Mouse (Mus musculus): Measurements from ENCODE around the gene Frs3. TPM values are rescaled to one million over a fixed set of nuclear protein-coding genes. Genes with fewer than 3 reads are reported as not detected.
"Not testable (repeated sequence)": the region's sequence is repeated elsewhere in the genome, so short reads cannot be mapped to it uniquely, and the experiment has no call there.

Gene Frs3
- 10 to 100 TPM; 26.0 to 29.8 TPM for total RNA-seq (2021)
- long read RNA-seq, transcript Frs3-201 (7 exons, 2,144 nt) = major isoform, 20 of 30 reads
- long read RNA-seq, partial matches to known transcripts = 1 of 30 reads
- long read RNA-seq, other reads (novel, unspliced or antisense) = 9 of 30 reads

DNA sequence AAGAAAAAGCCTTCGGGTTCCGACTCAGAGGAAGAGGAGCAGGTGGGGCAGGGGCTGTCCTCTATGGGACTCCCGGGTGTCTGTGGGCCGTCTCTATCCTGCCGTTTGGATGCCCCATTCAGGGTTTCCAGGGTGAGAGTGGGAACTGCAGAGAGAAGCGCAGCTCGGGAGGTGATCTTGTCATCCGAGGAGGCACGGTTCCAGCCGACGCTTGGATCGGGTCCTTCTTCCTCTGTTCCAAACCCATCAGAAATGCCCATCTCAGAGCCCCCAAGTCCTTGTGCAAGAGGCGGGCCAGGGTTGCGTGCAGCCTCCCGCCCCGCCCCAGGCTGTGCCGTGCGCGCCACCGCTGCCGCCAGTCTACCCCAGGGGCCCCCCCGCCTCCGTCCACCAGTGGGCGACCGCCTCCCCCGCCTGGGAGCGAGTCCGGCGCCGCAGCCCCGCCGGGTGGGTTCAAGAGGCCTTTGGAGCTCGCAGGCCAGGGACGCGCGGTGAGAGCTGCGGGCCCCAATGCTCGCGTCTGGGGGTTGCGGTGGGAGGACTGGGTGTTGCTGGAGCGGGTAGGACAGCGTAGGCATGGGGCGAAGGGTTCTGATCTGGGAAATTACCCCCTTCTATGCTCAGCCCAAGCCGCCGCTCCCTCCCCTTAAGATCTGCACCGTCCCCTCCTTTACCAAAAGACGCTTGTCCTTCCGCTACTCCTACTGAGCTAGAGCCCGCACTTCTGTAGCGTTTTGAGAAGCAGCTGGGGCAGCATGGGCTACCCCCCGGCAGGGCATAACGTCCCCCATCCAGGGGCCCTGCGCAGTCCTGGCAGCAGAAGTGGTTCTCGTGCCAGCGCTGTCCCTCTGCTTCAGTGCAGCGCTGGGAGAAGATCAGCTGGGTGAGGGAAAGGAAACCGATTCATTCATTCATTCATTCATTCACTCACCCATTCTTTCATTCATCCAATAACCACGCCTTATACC is at the start of gene Frs3:
Frs3 (plus strand) TSS at position 423 of the 968 bp plus-strand sequence.
- peak; percentile 75 to 82 for DNase-seq (ENCODE audit: low spot score in 2 of 2)

DNA sequence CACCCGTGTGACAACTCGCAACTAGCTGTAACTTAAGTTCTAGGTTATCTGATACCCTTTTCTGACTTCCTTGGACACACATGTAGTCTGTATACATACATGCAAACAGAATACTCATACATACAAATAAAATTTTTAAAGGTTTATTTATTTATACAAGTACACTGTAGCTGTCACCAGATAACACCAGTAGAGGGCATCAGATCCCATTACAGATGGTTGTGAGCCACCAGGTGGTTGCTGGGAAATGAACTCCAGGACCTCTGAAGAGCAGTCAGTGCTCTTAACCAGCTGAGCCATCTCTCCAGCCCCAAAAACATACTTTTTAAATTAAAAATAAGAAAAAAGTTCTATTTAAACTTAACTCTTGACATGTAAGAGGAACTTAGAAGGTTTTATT is 45.8 kb upstream of the Frs3 start:
- no peak for DNase-seq (ENCODE audit: low spot score in 2 of 2)

DNA sequence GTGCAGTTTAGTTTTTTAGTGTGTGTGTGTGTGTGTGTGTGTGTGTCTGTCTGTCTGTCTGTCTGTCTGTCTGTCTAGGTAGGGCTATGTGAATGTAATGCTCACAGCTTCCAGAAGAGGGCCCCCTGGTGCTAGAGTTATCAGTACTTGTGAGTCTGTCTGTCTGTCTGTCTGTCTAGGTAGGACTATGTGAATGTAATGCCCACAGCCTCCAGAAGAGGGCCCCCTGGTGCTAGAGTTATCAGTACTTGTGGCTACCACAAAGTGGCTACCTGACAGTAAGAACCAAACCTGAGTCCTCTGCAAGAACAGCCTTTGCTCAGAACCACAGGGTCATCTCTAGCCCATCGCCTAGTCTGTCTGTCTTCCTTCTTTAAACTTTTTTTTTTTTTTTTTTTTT is 42.1 kb upstream of the Frs3 start:
- peak in 1 of 2 experiments; percentile 61 for DNase-seq (ENCODE audit: low spot score in 2 of 2)

DNA sequence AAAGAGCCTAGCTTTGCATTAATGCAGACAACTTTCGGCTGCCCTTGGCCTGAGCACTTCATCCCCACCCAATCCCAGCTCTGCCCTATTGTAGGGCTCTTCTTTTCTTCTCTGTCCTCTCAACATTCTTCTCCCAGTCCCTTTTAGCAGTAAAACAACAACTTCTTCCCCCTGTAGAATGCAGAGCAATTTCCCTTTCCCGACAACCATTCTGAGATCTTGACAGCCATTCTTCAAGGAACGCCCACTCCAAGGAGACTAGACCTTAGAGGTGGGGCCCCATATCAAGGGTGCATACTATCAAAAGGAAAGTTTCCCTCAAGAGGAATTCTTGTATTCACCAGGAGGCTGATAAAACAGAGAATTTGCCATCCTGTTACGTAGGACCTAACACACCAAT is 39.9 kb upstream of the Frs3 start:
- DNase-seq (ENCODE audit: low spot score in 2 of 2) = no peak

DNA sequence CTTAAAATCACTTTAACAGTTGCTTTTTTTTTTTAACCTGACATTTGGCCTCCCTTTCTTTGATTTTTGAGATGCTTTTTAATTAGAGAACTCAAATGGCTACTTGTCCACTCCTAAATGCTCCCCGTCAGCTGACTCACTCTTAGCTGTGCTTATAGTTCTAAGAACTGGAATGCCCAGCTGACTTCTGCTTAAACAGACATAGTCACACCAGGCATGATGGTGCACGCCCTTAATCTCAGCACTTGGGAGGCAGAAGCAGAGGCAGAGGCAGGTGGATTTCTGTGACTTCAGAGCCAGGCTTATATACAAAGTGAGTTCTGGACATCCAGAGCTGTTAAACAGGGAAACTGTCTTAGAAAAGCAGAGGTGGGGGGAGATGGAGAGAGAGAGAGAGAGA is 36.9 kb upstream of the Frs3 start:
- no peak for DNase-seq (ENCODE audit: low spot score in 2 of 2)

DNA sequence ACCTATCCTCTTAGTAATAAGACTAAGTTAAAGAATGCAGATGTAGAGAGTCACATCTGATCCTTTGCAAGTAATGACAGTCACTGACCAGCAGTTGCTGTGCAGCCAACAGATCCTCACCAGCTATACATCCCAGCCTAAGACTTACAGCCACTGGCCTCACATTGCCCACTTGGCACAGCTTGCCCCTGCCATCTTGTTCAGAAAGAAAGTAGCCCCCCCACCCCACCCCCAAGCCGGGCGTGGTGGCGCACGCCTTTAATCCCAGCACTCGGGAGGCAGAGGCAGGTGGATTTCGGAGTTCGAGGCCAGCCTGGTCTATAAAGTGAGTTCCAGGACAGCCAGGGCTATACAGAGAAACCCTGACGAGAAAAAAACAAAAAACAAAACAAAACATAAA is 34.5 kb upstream of the Frs3 start:
- not testable (repeated sequence) for DNase-seq (ENCODE audit: low spot score in 2 of 2)

DNA sequence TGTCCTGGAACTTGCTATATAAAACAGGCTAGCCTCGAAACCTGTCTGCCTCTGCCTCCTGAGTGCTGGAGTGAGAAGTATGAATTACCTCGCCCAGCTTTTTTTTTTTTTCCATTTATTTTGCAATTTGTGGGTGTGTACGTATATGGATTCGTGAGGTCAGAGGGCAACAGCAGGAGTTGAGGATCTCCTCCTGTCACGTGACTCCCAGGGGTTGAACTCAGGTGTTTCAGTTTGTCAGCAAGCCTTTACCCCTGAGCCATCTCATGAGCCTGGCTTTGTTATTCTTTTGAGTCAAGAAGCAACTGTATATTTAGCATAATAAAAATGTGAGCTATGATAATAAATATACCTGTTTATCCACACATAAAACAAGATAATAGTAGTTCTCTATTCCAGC is 33.1 kb upstream of the Frs3 start:
- DNase-seq (ENCODE audit: low spot score in 2 of 2) = no peak

DNA sequence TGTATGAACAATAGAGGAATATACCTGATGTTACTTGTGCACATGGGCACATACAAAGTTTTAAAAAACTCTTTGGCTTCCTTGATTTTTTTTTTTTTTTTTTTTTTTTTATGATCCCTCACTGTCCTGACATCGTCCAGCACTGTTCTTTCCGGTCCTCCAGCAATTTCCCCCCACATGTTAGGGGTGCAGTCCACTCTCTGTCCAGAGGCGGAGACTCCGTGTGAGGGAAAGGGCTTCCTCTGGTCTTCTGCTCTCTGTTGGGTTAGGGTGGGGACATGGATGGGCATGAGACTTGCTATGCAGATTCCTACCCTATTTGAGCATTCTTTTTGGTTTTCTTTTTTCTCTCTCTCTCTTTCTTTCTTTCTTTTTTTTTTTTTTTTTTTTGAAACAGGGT is 30.9 kb upstream of the Frs3 start:
- no peak for DNase-seq (ENCODE audit: low spot score in 2 of 2)

DNA sequence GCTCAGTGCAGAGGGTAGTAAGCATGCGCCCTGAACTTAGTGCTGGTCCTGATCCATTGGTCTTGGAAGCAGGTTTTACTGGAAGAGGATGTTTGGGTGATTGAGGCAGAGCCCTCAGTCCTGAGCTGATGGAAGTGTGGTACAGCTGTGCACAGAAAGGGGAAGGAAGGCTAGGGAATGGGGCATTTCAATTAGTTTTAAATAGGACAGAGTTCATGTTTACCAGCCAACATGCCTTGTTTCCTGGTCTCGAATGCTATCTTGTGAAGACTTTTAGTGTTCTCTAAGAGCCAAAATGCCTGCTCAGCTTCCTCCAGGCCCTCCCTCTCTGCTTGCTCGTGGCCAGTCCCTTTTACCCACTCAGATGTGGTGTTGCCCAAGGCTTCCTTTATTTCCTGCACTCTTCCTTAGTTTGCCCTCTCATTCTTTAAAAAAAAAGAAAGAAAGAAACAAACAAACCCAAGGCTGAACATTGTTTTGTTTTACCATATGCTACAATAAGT is 30.0 kb upstream of the Frs3 start:
- DNase-seq (ENCODE audit: low spot score in 2 of 2) = no peak

DNA sequence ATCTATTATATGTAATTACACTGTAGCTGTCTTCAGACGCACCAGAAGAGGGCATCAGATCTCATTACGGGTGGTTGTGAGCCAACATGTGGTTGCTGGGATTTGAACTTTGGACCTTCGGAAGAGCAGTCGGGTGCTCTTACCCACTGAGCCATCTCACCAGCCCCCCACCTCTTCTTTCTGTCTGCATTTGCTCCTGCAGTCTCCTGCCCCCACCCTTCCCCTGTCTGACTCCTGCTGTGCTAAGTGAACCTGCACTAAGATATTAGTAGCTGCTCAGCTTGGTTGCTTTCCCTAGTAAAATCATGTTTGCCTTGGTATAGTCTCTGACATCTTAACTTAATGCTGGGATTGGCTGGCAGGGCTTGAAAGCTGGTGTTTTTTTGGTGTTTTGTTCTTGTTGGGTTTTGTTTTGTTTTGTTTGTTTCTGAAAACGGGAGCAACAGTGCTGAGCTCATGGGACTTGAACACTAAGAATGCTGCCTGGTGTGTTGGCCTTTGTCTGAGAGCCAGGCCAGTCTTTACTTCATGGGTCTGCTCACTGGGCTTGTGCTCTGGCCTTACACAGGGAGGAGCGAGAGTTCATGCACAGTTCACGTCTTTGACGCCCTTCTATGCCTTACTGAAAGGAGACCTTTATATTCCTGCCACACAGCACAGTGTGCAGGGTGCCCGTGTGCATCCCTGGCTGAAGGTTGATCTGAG is 25.7 kb upstream of the Frs3 start:
- DNase-seq (ENCODE audit: low spot score in 2 of 2) = no peak

DNA sequence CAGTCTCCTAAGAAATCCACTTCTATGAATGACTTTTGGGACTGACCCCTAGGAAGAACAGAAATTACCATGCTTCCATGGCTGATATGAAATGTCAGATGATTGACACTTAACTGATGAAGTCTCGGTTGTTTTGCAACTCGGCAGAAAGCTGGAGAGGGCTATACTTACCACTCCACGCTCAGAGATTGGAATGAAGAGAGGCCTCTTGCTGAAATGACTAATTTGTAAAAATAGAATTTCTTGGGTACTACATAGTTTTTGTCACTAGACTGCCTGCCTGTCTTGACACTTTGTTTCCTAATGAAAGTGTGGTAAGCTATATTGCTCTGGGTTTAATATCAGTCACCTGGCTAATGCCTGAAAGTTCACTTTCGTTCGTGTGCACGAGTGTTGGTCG is 24.4 kb upstream of the Frs3 start:
- no peak for DNase-seq (ENCODE audit: low spot score in 2 of 2)

DNA sequence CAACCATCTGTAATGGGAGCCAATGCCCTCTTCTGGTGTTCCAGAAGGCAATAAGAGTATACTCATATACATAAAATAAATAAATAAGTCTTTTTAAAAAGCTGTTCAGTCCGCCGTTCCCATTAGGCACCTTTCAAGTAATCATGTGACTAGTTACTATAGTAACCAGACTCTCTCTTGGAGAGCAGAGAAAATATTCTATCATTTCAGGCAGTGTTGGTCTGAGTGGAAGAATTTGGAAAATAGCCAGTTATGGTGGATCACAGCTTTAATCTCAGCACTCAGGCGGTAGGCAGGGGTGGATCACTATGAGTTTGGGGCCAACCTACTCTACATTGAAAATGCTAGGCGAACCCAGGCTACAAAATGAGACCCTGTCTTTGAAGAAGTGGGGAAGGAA is 19.7 kb upstream of the Frs3 start:
- no peak for DNase-seq (ENCODE audit: low spot score in 2 of 2)

DNA sequence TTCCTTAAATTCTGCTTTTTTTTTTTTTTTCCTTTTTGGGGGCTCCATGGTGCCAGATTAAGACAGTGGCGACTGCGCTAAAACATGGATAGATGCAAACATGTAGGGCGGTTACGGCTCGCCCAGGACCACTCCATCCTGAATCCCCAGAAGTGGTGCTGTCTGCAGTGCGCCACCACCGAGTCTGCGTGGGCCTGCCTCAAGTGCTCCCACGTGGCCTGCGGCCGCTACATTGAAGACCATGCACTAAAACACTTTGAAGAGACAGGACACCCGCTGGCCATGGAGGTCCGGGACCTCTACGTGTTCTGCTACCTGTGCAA is 16.9 kb upstream of the Frs3 start:
- DNase-seq (ENCODE audit: low spot score in 2 of 2) = no peak

DNA sequence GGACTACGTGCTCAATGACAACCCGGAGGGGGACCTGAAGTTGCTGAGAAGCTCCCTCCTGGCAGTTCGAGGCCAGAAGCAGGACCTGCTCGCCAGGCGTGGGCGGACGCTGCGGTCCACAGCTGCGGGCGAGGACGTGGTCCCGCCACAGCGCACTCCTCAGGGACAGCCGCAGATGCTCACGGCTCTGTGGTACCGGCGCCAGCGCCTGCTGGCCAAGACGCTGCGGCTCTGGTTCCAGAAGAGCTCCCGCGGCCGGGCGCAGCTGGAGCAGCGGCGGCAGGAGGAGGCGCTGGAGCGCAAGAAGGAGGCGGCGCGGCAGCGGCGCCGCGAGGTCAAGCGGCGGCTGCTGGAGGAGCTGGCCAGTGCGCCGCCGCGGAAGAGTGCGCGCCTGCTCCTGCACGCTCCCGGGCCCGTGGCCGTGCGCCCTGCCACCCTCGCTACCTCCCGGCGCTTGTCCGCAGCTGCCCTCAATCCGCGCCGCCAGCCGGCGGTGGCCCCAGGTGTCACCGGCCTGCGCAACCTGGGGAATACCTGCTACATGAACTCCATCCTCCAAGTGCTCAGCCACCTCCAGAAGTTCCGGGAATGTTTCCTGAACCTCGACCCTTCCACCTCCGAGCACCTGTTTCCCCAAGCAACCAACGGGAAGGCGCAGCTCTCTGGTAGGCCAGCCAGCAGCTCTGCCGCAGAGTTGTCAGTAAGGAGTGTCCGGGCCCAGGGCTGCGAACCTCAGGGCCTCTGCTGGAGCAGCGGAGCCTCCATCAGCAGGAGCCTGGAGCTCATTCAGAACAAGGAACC is 16.3 kb upstream of the Frs3 start:
- DNase-seq (ENCODE audit: low spot score in 2 of 2) = peak in 1 of 2 experiments; percentile 39

DNA sequence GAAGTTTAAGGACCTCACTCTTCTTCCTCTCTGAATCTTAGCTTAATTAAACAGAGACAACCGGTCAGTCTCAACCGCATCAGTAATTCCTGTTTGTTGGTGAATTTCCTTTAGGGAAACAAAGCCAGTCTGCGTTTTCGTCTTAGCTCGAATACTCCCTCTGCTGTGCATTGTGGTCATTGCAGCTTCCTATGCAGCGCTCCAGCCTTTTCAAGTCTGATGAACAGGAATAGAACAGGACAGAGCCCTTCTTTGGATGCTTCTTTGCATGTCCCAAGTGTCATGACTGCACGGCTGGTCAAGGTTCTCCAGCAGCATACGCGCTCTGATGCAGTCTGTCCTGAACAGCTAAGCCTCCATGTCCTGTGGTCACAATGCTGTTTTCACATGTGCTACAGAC is 12.2 kb upstream of the Frs3 start:
- DNase-seq (ENCODE audit: low spot score in 2 of 2) = peak; percentile 66 to 88

DNA sequence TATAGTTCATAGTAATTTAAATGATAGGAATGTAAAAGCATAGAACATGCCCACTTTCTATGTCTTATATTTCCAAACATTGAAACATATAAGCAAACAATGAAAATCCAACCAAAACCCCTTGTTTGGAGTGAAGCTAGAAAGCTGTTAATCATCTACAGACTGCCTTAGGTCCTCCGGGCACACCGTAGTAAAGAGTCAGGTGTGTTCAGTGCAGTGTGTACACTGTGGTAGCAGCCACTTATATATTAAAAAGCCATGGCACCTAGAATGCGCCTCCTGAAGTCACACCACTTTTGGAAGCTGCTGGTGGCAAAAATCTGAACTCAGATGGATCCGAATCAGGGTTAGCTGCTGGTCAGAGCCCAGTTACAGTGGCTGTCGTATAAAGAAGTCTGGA is 10.6 kb upstream of the Frs3 start:
- no peak for DNase-seq (ENCODE audit: low spot score in 2 of 2)

DNA sequence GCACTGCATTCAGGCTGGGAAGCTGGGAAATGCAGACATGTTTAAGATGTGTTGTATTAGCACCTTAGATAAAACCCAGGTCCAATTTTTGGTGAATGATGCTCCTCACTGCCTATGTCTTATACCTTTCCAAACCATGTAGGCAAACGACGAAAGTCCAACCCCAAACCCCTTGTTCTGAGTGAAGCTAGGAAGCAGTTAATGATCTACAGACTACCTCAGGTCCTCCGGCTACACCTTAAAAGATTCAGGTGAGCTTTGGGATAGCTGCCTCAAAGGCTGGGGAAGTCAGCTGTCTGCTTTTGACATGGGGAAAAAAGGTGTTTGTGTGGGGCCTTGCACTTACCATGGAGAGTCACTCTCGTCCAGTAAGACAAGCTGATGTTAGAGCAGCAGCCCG is 10.1 kb upstream of the Frs3 start:
- no peak for DNase-seq (ENCODE audit: low spot score in 2 of 2)

DNA sequence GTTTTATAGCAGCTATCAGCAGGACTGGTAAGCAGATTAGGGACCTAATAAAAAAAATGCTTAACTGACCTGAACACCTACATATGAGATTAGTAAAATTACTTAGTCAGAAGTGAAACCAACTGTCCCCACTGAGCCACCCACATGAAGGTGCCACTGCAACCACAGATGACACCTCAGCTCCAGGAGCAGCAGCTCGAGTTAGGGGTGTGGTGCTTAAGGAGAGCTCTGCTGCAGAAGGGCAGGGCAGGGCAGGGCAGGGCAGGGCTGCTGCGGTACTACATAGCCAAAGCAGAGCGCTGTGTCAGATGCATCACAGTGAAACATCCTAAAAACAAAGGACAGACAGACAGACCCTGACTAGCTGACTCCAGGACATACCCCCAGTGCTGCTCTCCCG is 6.0 kb upstream of the Frs3 start:
- no peak for DNase-seq (ENCODE audit: low spot score in 2 of 2)

DNA sequence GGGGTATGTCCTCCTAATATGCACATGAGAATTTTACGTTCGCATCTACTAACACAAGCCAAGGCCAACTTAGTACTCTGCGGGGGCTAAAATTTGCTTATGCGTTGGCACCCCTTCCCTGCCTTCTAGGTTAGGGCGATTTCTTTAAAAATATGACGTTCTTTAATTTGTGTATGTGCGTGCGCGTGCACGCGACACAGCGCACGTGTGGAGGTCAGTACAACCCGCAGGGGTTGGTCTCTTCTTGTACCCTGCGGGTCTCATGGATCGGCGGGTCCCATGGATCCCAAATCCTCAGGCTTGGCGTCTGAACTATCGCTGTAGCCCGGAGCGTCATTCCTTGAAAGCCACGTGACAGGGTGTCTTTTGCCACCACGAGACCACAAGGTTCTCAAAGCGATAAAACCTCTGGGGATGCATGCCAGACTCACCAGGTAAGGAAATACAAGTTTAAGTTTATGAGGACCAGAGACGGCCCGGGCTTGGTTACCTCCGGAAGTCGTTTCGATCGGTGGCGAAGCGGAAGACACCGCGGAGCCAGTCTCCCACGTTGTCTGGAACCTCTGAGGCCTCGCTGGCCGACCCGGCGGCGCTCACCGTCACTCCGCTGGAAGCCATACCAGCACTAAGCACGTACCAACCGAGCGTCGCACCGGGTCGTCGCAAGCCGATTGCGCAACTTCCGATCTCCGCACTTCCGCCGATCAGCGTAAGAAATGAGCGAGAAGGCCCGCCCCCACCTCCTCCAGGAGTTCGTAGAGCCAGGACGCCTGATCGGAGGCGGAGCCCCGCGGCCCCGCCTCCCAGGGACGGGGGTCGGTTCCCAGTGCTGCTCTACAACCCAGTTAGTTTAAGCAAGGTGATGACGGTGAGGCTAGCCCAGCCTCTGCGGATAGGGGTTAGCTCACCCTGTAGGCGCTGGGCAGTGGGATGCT is 1.2 kb upstream of the Frs3 start:
- peak; percentile 93 to 98 for DNase-seq (ENCODE audit: low spot score in 2 of 2)

DNA sequence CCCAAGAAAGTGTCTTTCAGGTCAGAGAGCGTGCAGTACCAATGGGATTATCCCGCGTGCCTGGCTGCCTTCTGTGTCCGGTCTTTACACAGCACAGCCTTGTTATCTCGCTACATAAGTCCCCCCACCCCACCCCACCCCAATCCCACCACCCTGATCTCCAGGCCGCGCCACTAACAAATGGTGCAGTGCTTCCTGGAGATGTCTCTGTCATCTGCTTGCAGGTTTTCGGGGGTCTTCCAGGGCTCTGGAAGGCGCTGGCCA is 554 bp upstream of the Frs3 start, which contains the start of gene Tomm6:
Tomm6 (minus strand) TSS at position 43 of the 264 bp plus-strand sequence.
- DNase-seq (ENCODE audit: low spot score in 2 of 2) = no peak
